Mouse (Mus musculus) erythroid progenitor cell, adult 5-6 weeks (primary cell): ENCODE results near the gene Sytl3. TPM values are rescaled to one million over a fixed set of nuclear protein-coding genes. Genes with fewer than 3 reads are reported as not detected.
A peak's percentile ranks its signal among the peaks of the same experiment; 100 is the strongest.
"Not testable (repeated sequence)": the region's sequence is repeated elsewhere in the genome, so short reads cannot be mapped to it uniquely, and the experiment has no call there.

Experiments used
- ATAC-seq: replicated peaks from 2 replicates; pipeline ENCODE4 v1.8.0; 2016; ENCODE audit warnings: moderate number of reproducible peaks, mild to moderate bottlenecking, moderate TSS enrichment, inconsistent platforms; ENCODE audit not compliant: poor library complexity, low FRiP score, severe bottlenecking
- total RNA-seq, 2 experiments: library from RNA; stranded (forward) in 1 of 2; stranded (reverse) in 1 of 2; fragments of 150-400 nt in 1 of 2; fragments of 186-747, 209-891 nt in 1 of 2; gene quantifications; 2 replicates each; pipeline versions ENCODE4 v1.2.3 to v1.2.4; 2015 to 2017; ENCODE audit warnings: low replicate concordance in 2 of 2

Sytl3 gene
- total RNA-seq, 2 experiments from 2014 or later = 0.61 TPM; not detected in 1

DNA sequence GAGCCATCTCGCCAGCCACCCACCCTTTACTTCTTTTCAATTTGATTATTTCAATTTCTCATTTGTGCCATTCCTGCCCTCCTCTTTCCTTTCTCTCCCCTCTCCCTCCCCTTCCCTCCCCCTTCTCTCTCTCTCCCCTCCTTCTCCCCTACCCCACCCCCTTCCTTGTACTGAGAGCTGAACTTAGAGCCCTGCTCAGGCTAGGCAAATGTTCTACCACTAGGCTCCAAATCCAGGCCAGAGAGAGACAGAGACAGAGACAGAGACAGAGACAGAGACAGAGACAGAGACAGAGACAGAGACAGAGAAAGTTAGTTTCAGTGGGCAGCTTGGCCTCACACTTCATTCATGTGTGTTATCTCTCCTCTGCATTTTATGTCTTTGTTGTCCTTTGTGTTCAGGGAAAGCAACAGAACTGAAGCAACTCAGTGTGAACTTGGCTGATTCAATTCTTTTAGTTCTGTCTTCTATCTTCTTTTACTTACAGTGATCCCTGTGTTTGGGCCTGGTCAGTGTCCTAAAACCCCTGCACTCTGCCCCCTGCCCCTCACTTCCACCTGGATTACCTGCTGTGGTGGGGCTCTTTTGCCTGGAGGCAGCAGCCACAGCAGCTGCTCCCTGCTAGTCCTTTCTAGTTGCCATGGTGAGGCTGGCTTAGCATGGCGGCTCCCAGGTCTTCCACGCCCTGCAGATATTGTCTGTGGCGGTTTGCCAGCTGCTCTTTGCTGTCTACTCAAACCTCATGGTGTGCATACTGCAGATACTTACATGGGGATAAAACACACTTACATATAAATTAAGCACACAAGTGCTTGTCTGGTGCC, 25.8 kb downstream of the Sytl3 start:
- ATAC-seq = not testable (repeated sequence)

DNA sequence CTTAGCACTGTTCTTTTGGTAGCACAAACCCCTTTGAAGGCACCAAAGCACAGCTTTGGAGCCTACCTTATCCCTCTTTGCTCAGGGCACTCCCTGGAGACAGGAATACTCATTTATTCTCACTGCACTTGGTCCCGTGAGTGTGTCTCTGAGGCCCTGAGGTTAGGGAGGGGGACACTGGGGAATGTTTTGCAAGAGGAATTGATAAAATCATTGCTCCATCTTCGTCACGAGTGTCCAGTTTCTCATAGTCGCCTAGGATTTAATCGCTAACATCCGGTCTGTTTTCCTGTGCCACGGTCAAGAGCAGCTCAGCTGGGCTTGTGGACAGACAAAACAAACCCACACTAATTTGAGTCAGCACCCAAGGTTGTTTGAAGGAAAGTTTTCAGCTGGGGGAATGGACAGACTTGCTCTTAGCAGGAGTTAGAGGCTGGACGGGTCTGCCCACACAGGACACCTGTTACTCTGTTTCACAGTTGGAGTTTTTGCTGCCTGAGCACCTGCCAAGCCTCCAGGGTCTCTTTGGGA, 26.5 kb downstream of the Sytl3 start:
- ATAC-seq = not testable (repeated sequence)

DNA sequence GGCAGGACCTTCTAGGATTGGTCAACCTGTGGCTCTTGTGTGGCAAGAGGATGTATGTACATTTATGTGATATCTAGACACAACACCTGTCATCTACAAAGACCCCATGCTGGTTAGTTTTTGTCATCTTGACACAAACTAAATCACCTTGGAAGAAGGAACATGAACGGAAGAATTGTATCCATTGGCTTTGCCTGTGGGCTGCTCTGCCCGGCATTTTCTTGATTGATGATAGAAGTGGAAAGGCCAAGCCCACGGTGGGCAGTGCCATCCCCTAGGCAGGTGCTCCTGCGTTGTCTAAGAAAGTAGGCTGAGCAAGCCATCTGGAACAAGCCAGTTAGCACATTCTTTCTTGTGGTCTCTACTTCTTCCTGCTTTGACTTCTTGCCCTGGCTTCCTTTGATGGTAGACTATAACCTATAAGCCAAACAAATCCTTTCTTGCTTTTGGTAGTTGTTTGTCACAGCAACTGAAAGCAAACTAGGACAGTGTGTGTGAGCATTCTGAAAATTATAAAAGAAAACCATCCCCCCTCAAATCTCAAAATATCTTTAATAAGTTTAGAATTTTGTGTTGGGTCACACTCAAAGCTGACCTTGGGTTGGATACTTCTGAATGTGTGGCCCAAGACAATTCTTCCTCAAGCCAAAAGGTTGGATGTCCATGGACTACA, 27.5 kb downstream of the Sytl3 start:
- not testable (repeated sequence) for ATAC-seq

DNA sequence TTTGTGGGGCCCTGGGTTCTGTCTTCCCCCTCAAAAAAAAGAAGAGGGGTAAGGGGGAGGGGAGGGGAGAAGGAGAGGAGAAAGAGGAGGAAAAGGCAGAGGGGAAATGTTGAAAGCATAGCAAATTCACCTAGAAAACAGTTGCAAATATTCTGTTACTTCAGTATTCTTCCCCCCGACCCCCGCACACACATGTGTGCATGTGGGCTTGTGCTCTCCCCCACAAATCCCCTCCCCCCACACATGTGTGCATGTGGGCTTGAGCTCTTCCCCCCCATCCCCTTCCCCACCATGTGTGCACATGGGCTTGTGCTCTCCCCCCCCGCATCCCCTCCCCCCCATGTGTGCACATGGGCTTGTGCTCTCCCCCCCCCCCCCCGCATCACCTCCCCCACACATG, 30.5 kb downstream of the Sytl3 start:
- not testable (repeated sequence) for ATAC-seq

DNA sequence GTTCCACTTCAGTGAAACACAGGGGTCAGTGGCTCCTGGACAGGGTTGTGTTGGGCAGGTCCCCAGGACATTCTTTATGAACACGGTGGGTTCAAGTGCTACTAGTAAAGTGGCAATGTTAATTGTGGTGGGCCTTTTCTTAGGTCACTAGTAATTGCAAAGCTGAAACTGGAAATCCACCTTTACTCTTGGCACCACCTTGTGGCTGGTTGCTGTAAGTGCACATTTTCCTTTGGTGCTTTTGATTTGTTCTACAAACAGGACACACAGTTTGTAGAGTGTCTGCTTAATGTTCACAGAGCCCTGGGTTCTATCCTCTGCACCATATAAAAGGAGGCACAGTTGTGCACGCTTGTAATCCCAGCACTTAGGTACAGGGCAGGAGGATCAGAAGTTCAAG, 32.7 kb downstream of the Sytl3 start:
- ATAC-seq = peak; percentile 64

DNA sequence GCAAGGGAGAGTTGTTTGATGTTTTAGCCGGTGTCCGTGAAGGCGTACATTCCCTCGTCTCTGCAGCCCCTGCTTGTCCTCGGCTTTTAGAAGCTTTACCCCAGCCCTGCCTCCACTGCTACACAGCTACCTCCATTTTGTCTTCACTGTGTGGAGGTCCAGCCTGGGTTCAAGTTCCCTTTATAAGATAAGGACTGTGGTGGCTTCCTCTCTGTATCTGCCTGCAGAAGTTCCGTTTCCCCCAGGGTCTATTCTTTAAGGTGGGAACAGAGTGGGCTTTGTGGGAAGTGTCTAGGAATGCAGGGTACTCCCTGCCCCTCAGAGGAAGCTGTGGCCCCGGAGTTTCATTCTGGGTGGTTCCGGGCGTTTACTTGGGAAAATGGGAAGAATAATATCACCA, 36.8 kb downstream of the Sytl3 start:
- not testable (repeated sequence) for ATAC-seq

DNA sequence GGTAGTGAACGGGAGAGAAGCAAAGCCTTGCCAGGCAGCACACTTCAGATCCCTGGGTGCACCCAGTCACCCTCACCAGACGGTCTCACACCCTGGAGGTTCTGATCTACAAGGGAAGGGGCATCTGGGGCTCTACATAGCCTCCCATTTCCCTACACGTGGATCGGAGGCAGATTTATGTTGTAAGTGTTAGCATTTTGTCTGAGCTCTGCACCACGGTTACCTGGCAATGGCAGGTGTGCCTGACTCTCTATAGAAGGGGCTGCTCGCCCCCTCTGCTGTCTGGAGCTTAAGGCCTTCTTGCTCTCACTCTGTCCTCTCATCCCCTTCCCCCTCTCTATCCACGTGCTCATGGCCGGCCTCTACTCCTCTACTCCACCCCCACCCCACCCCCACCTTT, 37.6 kb downstream of the Sytl3 start:
- not testable (repeated sequence) for ATAC-seq

DNA sequence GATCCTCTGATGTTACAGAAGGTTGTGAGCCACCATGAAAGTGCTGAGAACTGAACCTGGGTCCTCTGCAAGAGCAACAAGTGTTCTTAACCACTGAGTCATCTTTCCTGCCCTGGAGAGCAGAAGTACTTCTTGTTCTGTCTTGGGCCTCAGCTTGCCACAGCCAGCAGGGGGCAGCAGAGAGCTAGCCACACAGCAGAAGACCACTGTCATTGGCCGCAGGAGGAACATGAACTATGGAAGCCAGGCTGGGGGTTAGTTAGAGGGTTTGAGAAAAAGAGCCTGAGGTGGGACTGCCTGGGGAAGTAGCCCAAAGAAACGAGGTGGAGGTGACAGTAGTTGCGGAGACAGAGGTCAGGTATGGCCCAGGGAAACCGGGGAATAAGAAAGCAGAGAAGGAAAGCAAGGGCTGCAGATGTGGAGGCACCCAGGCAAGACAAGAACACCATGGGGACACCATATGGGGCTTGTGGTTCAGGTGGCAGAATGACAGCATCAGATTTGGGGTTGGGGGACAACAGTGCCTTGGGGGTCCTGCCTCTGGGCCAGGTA, 38.4 kb downstream of the Sytl3 start:
- peak; percentile 70 for ATAC-seq

DNA sequence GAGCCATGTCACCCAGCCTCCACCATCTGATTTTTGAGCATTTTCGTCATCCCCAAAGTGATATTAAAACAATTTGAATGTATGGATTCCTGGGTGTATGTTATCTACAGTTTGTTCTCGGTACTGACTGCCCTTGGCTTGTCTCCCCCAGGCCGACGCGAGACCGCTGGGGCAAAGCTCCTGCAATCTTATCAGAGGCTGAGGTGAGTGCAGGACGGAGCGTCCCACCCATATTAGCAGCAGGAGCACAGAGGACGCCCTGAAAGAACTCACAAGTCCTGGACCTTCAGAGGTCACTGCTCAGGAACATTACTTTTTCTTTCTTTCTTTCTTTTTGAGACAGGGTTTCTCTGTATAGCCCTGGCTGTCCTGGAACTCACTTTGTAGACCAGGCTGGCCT, 40.6 kb downstream of the Sytl3 start:
- ATAC-seq = not testable (repeated sequence)

DNA sequence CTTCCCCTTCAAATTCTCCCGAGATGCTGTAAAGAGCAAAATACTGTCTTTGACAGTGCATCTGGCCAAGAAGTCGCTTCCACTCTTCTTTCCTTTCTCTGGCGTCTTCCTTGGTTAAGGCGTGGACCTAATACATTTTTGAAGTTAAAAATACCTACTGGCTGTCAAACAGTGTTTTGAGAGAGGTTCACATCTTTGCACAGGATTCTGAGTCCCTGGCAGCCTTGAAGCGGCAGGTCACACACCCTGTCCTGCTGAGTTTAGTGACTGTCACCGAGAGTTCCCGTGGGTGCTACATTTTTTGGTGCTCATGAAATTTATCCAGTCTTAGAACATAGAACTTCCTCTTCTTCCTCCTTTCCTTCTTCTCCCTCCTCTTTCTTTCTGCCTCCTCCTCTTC, 41.2 kb downstream of the Sytl3 start:
- not testable (repeated sequence) for ATAC-seq

DNA sequence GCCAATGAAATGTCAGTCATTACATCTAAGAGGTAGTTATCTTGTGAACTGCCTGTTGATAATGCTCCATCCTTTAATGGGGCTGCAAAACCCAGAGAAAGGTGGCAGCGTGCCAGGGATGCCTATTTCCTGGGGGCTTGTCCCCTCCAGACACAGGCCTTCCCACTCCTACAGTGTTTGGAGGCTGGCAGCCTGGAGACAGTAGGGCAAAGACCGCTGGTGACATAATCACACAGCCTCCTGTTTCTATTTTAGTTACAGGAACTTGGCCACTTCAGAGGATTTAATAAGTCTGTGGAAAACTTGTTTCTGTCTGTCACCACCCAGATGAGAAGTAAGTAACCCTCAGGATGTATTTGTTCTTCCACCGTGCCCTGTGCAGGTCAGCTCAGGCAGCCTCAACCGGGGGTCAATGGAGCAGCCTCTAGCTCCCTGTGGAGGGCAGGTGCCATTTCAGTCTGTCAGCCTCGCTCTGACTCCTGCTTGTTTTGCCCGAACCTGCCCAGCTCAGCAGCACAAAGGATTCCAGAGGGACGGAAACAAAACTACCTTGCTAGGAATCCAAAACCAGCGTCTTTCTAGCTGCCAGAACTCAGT, 43.8 kb downstream of the Sytl3 start:
- not testable (repeated sequence) for ATAC-seq

DNA sequence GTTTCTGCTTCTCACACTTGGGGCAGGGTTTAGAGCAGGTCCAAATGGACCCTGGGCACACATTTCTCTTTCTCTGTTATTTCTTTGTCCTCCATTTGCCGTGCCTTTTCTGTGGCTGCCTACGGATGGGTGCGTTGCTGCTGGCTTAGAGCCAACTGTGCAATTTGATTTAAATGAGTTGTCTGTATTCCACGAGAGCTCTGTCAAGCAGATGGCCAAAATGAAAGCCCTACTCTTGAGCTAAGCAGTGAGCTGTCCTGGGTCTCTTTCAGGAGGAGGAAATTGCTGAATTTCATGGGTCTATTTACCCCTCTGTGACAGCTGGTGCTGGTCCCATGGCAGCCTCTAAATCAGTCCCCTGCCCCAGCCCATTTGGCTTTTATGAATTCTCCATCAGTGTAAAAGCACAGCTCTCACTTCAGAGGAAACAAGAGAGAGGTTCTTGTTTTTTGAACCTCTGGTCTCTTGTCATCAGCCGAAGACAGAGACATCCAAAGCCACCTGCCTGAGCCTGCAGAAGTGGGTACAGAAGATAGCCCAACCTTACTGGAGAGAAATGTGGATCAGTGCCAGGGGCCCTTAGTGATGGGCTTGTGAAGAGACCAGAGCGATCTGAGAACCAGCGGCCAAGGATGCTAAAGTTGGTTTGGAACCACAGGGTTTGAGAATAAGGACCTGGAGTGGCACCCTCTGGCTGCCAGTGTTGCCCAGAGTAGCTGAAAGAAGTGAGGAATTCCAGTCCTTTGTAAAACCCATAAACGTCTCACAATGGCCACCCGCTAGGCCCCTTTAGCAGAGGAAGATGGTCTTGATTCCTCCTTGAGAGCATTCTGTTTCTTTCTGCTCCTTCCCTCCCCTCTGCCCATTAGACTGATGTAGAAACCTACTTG, 44.7 kb downstream of the Sytl3 start:
- ATAC-seq = not testable (repeated sequence)

DNA sequence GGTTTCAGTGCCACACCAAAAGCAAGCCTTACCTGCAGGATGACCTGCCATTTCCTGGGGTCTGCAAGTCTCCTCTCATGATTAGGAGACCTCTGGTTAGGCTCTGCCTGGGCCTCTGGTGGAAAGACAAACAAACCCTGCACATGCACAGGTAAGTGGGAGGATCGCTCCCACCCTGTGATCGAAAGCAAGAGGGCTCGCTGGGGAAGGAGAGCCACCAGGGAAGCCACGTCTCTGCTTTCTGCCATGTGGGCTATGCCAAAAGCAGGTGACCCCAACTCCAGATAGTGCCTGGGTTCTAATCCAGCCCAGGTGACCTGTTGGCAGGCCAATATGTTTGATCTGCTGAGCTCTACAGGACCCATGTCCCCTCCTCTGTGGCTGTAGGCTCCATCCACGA, 47.6 kb downstream of the Sytl3 start:
- ATAC-seq = not testable (repeated sequence)

DNA sequence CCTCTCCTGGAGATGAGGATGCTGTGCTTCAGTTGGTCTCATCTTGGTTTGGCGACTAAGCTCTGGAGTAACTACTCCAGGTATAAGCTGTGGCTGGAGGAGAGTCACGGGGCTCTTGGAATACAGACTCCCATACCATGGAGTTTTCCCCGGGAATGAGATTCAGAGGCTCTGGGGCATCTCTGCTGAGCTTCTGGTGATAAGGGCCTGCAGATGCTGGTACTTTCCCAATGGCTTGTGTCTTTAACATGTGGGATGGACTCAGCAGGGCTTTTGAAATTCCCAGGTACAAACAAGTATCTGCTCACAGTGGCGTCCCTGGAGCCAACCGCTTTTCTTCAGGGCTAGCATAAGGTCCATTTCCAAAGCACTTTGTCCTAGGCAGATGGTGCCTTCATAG, 48.5 kb downstream of the Sytl3 start:
- ATAC-seq = not testable (repeated sequence)

DNA sequence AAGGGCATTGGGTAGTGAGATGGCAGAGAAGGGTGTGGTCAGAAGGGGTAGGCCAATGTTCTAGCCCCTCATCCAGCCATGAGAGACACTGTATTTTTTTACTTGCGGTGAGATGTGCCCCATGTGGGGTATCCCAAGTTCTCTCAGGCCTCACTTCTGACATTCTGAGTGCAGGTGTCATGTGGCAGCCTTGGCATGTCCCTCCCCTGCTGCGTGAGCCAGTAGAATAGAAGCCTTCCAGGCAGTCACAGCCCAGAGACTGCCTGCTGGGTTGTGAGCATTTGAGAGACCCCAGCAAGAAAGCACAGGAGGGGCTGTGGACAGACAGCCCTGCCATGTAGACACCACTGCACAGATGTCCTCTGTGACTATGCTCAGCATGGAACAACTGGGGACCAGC, 49.3 kb downstream of the Sytl3 start:
- ATAC-seq = not testable (repeated sequence)

DNA sequence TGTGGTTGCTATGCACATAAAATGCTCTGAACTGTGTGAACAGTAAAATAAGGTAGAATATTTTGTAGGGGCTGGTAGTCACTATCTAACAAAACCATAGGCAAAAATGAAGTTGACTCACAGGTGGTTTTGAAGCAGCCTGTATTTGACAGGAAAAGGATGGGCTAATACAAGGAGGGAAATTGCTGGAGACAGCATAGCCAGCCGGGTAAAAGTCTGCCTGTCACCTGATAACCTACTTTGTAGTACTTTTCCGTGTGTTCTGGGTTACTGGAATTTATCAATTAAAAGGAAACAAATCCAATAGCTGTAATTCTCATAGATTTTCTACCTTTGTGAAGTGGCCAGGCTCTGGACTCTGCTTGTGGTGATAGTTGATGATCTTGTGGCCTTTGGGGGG, 54.6 kb downstream of the Sytl3 start:
- ATAC-seq = not testable (repeated sequence)

DNA sequence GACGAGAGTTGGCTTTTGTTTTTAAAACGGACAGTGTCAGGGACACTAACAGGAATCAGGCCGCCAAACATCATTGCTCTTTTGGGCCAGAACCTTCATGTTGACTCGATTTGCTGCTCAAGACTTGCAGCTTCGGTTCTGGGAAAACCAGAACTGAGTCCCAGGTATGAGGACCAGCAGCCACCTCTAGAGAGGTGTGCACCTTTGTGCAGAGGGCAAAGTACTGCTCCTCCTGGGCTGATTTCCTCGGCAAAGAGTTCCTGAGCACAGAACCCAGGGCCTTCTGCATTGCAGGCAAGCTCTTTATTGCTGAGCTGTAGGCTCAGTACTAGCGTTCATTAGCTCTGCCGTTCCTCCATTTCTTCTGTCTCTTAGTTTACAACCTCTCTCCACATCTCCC, 55.1 kb downstream of the Sytl3 start:
- not testable (repeated sequence) for ATAC-seq

DNA sequence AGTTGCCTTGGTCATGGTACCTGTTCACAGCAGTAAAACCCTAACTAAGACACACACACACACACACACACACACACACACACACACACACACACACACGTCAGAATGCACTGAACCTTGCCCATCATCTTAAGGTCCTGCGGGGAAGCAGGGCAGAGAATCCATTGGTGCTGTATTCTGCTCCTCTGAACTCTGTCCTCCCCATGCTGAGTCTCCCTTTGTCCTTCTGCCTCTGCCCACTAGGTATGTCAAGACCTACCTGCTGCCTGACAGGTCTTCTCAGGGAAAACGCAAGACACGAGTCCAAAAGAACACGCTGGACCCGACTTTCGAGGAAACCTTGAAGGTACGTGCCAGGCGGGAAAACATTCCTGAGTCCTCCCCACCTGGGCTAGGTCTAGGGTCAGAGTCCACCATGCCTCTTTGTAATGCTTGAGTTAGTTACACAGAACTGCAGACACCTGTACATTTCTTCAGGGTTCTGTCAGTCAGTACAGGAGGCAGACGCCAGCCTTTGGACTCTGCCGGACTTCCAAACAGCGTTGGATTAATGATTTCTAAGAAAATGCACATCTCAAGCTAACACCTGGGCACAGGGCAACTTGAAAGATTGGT, 69.2 kb downstream of the Sytl3 start:
- no peak for ATAC-seq

DNA sequence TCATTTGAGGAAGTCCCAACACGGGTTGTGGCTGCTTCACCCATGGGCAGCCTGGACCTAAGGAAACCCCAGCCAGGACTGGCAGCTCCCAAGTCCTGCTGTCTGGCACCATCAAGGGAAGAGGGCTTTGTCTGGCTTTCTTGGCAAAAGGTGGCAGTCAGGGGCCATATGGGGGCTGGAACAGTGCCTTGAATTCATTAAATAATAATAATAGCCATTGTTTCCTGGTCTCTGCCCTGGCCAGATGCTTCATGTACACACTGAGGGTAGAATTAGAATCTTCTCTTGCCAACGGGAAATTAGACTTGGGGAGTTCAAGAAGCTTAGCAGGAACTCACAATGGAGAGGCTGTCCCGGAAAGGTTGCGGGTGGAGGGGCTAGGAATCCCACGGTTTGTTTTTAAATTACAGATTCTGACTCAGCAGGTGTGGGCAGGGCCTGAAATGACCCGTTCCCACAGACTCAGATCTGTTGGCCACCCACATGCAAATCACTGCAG, 70.4 kb downstream of the Sytl3 start:
- ATAC-seq = no peak
